Mouse (Mus musculus): ENCODE results near the gene Phf23. TPM values are rescaled to one million over a fixed set of nuclear protein-coding genes. Genes with fewer than 3 reads are reported as not detected.
A peak's percentile ranks its signal among the peaks of the same experiment; 100 is the strongest.

The Phf23 gene
- total RNA-seq, 2 experiments from 2014 or later = 51.5 to 57.5 TPM

DNA sequence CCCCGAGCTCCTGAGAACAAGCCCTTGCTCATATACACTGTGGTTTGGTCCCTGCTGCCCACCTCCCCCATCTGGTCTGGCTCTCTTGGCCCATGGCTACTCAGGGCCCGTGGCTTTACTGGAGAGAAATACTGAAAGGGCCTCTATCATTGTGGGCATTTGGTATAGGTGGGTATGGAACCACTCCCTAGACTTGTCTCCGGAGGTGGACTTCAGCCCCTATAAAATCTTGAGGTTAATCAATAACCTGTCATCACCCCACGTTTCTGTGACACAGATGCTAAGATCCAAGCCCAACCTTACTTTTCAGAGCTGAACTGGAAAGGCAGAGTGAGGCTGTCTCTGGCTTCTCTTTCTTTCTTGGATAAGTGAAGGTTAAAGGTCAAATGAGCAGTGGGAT is 26.8 kb upstream of the Phf23 start:
- DNase-seq (ENCODE audit: low spot score in 2 of 2) = no peak

GRCm38 (mm10) chr11:69970222-69970621 is 25.4 kb upstream of the Phf23 start:
- DNase-seq (ENCODE audit: low spot score in 2 of 2) = no peak

DNA sequence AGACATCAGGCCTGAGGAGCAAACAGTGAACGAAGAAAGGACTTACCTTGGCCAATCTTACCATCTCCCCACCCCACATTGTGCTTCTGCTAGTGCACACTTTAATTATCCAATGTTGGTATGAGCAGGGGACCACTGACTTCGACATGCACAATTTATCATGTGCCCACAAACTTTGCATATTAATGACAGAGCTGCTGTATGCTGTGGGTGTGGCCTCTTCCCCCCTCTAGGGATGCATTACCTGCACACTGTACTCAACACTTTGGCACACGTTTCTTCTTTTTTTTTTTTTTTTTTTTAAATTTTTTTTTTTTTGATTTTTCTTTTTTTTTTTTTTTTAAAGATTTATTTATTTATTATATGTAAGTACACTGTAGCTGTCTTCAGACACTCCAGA is 24.8 kb upstream of the Phf23 start:
- no peak for DNase-seq (ENCODE audit: low spot score in 2 of 2)

GRCm38 (mm10) chr11:69974907-69975306 is 20.7 kb upstream of the Phf23 start:
- DNase-seq (ENCODE audit: low spot score in 2 of 2) = no peak

DNA sequence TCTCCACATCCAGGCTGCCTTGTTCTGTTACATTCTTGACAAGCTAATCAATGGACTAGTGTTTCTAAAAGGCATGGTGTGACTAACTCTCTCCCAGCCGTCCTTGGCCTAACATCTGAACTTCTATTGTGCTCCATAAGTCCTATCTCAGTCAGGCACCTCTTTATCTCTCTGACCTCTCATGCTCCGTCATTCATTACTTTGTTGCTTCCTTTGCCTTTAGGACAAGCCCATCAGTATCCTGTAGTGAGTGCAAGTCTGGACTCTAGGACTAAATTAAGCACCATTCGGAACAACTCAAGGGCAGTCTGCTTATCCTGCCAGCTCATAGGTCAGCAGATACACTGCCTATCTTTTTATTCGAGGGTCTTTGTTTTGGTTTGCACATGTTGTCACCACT is 19.3 kb upstream of the Phf23 start:
- DNase-seq (ENCODE audit: low spot score in 2 of 2) = no peak

- no peak for DNase-seq (ENCODE audit: low spot score in 2 of 2)
Measured at GRCm38 (mm10) chr11:69979827-69980195, 15.8 kb upstream of the Phf23 start.

DNA sequence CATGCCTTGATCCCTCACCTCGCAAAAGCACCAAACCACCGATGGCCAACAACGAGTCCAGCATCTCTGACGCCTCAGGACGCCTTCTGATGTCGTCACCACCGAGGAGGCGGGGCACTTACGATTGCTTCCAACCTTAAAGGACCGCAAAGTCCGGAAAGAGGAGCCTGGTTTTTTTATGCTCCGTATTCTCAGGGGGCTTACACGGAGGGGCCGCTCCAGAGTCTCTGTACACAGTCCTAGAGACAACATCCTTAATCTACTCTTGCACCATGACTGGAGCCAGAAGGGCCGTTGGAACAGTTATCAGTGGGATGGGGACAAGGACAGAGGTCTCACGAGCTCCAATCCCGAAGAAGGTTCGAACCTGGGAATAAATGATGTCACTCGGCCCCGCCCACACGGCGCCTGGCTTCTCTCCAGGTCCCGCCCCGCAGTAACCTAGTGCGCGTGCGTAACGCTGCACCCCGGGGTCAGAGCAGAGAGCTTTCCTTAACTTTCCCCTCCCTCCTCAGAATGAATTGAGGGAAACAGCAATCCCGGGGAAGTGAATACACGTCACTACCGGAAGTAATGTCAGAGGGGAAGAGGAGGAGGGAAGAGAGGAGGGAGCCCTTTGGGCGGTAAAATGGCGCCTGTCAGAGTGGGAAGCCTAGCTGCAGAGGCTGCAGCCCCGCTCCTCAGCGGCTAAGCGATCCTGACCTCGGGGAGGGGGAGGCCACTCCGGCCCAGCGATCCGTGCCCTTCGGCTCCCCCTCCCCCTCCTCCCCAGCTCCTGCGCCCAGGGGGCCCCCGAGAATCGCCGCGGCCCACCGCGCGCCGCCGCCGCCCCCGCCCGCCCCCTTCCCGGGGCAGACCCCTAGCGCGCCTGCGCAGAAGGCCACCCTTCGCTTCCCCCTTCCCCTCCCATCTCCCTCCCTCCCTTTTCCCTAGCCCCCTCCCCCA is 15.1 kb upstream of the Phf23 start:
- DNase-seq (ENCODE audit: low spot score in 2 of 2) = peak; percentile 99 to 100

DNA sequence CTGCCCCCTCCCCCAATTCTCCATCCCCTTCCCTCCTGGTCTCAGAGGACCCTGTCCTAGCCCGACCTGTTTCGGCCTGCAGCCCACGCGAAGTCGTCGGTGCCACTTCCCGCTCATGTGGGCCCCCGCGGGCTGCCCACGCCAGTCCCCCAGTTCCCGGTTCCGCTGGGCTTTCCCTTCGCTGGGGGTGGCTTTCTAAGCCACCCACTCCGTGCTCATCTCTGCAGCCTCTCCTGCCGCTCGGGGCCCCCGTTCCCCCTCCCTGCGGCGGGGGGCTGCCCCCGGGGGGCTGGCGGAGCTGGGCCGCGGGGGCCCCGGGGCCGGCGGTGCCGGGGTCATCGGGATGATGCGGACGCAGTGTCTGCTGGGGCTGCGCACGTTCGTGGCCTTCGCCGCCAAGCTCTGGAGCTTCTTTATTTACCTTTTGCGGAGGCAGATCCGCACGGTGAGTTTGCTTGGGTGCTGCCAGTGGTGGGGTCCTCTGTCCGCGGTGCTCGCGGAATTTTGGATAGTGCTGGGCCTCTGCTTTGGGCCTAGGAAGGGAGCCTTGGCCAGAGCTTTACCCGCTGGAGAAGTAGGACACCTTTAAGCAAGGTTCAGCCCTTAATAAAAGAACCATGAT is 14.3 kb upstream of the Phf23 start, which contains the start of gene Ctdnep1:
TSS of gene Ctdnep1 (plus strand) at position 16 of the 622 bp plus-strand sequence.
- DNase-seq (ENCODE audit: low spot score in 2 of 2) = peak in 1 of 2 experiments; percentile 41

- no peak for DNase-seq (ENCODE audit: low spot score in 2 of 2)
Measured at GRCm38 (mm10) chr11:69982225-69982624, 13.4 kb upstream of the Phf23 start, which contains the start of gene Elp5. TSS of gene Elp5 (minus strand) at chr11:69982517.

DNA sequence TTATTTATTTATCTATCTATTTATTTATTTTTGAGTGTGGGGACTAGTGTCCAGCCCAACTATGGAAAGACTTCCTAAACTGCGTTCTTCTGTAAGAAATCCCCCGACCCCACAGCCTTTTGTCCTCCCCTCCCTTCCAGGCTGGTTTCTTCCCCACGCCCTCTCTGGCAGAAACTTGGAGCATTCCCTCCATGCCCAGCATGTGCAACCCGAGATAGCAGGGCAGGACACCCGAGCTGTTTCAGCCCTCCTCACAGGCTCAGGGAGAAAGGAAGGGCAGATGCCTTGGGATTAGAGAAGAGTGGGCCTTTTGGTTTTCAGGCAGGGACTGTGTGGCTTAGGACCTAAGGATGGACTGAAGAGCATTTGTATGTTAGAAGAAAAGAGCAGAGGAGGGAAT is 12.7 kb upstream of the Phf23 start:
- no peak for DNase-seq (ENCODE audit: low spot score in 2 of 2)

GRCm38 (mm10) chr11:69983377-69983776 is 12.2 kb upstream of the Phf23 start:
- DNase-seq (ENCODE audit: low spot score in 2 of 2) = no peak

DNA sequence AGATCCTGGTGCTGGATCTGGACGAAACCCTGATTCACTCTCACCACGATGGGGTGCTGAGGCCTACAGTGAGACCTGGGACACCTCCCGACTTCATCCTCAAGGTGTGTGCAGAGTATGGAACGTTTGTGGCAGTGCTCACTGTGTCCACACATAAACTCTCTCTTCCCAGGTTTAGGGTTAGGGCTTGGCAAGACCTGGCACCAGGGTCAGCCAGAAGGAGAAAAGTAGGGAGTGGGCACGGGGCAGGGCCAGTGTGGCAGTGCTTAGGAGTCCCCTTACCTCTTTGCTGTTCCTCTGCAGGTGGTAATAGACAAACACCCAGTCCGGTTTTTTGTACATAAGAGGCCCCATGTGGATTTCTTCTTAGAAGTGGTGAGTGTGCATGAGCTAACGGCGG is 11.1 kb upstream of the Phf23 start:
- no peak for DNase-seq (ENCODE audit: low spot score in 2 of 2)

- DNase-seq (ENCODE audit: low spot score in 2 of 2) = no peak
Measured at GRCm38 (mm10) chr11:69989949-69990348, 5.6 kb upstream of the Phf23 start.

- DNase-seq (ENCODE audit: low spot score in 2 of 2) = peak; percentile 93
Measured at GRCm38 (mm10) chr11:69990850-69991691, 4.5 kb upstream of the Phf23 start, which contains the start of gene Gabarap. TSS of gene Gabarap (plus strand) at chr11:69991143.

DNA sequence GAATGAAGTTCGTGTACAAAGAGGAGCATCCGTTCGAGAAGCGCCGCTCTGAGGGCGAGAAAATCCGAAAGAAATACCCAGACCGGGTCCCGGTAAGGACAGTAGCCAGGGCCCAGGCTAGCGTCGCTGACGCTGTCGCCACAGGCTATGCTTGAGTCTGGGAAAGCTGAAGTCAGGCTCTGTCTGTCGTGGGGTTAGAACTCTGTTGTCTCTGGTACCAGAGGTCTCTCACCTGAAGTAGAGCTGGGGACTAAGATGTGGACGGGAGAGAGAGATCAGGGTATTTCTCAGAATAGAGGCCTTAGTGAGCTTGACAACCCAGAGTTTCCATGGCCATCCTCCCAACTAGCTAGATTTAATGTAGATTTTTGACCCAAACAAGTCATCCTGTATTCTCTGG is 3.9 kb upstream of the Phf23 start:
- no peak for DNase-seq (ENCODE audit: low spot score in 2 of 2)

DNA sequence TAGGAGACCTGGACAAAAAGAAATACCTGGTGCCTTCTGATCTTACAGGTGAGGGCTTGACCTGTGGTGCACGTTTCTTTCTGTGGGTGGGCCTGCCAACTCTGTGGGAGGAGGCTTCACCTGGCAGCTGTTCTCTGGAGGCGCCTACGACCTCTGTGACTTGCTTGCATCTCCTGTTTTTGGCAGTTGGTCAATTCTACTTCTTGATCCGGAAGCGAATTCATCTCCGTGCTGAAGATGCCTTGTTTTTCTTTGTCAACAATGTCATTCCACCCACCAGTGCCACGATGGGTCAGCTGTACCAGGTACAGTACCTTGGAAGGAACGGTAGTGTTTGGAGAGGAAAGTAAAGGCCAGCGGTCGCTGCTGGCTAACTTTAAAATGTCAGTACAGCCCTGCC is 3.2 kb upstream of the Phf23 start:
- DNase-seq (ENCODE audit: low spot score in 2 of 2) = no peak

GRCm38 (mm10) chr11:69992932-69993331 is 2.6 kb upstream of the Phf23 start:
- no peak for DNase-seq (ENCODE audit: low spot score in 2 of 2)

DNA sequence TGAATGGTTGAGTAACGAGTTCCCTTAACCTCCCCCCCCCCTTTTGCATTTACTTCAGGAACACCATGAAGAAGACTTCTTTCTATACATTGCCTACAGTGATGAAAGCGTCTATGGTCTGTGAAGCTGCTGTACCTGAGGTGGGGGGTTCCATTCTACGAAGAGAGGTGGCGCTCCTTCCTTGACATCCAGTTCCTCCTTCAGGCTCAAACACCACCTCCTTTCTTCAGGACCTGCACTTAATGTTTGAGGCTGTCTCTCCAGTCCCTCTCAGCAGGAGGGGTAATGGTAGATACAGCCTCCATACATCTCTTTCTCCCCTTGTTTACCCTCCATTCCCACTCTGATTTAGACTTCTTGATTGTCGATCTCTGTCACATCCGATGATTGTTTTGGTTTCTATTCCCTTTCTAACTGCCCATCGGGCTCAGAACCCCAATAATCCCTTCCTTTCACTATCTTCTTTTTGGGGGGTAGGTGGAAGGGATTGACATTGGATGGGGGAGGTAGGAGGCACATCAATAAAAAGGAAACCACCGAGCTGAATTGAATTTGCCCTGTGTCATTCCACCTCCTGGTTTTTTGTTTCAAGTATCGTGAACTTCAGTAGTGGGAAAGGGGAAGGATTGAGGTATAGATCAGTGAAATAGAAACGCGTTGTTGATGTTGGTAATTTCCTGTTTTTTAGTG is 1.0 kb upstream of the Phf23 start:
- no peak for DNase-seq (ENCODE audit: low spot score in 2 of 2)

- DNase-seq (ENCODE audit: low spot score in 2 of 2) = peak; percentile 58 to 64
Measured at GRCm38 (mm10) chr11:69996161-69997061, 834 bp downstream of the Phf23 start.

DNA sequence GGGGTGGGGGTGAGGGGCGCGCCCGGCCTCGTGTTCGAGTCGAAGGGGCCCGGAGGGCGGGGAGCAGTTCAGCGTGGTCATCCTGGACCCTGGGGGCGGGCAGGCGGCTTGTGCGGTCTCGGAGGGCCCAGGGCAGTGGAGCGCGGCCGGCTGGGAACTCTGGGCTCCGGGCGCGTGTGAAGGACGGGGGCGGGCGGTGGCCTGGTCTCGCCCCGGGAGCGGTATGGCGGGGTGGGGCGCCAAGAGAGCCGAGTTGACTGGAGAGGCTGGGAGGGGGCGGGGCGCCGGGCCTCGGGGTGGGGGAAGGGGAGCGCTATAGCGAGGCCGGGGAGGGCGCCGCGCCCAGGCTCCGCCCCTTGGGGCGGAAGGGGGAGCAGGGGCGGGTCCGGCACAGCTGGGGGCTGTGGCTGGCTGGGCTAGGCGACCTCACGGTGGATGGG is 1.5 kb downstream of the Phf23 start:
- peak; percentile 93 for DNase-seq (ENCODE audit: low spot score in 2 of 2)
